Mouse (Mus musculus) retina, embryonic 14.5 days (tissue): Measurements from ENCODE around the gene Slc27a2.
"Not testable (repeated sequence)": the region's sequence is repeated elsewhere in the genome, so short reads cannot be mapped to it uniquely, and the experiment has no call there.

ENCODE experiments used
- DNase-seq: peaks from one replicate; pipeline ENCODE4 v3.0.0-alpha.2; 2015; ENCODE audit warnings: low spot score

Gene Slc27a2

DNA sequence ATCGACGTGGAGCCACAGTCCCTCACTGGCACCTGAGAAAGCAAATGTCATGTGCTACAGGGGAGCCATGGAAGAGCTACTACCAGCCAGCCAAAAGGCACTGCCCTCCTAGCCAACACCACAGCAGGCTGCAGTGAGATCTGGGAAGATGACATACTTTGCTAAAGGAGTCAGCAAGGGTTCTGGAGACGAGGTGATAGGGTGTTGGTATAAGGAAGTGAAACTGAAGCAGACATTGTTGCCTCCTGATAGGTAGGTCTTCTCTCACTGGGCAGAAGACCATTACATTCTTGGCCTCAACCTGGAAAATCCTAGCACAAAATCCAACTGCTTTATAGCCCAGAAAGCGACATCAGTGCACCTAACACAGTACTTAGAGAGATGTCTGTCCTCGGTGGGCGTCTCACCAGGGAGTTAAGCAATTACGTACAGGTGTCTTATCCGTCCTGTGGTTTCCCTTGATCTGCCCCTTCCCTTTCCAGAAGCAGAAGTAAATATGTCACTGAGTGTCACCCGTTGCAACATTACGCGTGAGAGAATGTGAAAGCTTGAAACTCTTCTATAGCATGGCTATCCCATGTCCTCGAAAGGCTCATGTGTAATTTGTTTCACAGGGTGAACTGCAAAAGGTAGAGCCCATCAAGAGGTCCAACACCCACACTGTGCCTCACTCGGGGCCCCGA, 49.9 kb downstream of the Slc27a2 start:
- DNase-seq: no peak

DNA sequence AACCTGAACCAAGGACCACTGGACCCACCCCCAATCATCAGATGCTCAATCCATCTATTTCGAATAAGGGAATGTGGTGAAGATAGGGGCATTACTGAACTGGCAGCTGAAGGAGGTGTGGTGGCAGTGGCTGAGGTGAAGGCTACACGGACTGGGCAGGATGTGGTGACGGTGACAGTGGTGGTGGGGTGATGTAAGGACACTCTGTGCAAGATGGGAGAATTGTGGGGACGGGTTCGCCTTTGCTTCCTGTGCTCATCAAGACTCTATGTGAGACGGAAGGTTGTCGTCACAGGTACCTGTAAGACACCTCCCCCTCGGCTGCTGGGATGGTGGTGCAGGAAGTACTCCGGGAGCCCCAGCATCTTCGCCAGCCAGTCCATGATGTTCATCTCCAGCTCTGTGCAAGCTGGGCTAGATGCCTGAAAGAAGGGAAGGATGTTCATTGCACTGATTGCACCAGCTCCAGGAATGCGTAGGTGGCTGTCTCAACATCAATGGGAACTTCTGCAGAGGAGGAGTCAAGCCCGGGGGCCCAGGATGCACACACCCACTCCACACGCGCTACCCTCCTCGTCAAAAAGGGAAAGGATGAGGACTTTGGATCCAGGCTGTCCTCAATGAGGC, 54.0 kb downstream of the Slc27a2 start:
- no peak for DNase-seq

DNA sequence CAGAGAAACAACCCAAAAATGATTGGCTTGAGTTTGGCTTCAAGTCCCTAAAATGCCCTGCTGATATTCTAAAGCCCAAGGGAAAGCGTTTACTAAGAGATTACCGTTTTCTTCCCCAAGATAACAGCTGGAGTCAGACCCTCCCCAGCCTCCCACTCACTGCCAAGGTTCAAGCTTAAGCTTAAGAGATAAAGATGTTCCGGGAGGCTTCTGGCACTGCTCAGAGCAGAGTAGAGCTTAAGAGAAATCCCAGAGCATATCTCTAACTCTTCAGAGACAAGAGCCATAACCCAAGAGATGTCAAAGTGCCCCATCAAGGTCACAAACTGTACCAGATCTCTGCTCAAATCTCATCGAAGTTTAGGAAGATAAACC, 54.5 kb downstream of the Slc27a2 start:
- DNase-seq: no peak

DNA sequence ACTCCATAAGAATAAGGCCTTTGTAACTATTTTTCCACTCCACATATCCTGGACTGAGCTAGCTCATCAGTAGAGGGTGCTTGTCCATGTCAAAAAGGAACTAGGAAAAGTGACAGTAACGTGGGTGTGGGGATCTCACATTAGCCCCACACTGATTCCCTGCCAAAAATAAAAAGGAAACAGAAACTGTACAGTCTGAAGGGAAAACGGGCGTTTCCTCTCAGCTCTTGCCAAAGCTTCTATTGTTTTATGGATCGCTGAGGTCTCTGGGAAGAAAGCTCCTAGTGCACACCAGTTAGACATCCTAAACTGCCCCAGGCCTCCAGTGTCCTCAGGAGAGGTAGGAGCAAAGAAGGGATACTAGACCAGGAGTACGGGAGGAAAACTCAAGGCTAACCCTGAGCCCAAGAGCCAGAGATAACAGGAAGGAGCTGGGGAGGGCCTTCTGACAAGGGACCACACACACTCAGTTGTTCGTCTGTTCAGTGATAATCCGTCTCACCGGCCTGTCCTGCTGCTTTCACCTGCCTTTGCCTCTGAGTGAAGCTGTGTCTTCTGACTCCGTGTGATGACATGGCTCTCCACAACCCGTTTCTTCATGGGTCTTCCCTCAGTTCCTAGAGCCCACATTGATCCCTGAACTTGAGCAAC, 55.5 kb downstream of the Slc27a2 start:
- no peak for DNase-seq

DNA sequence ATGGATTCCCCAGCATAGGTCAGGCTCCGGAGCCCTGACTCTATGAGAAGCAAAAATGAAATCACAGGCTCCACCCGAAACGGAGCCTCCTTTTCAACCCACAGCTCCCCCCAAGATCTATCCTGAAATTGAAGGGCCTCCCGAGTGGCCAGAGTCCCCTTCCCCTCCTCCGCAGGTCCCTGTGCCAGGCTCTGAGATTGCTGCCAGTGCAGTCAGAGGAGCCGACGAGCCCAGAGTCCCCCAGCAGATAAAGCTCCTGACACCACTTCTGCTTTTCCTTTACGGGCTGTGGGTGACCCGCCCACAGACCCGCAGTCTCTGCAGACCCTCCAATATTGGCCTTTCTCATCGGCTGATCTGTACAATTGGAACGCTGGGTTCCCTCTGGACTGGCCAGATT, 57.4 kb downstream of the Slc27a2 start:
- not testable (repeated sequence) for DNase-seq

DNA sequence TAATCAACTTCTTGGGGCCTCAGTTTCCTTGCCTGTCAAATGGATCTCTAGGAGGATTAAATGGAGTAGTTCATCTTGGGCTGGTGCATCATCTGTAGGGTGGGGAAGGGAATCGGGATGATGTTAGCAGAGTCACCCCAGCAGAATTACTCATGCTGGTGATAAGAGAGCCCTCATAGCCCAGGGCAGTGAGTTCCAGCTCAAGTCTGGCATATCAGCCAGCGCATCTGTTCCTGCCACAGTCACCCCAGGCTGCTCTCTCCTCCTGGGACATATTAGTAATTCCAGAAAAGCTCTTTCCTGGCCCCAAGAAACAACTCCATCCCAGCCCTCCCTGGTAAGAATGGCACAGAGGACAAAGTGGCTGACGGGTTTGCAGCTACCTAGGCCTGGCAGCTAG, 63.1 kb downstream of the Slc27a2 start:
- no peak for DNase-seq

DNA sequence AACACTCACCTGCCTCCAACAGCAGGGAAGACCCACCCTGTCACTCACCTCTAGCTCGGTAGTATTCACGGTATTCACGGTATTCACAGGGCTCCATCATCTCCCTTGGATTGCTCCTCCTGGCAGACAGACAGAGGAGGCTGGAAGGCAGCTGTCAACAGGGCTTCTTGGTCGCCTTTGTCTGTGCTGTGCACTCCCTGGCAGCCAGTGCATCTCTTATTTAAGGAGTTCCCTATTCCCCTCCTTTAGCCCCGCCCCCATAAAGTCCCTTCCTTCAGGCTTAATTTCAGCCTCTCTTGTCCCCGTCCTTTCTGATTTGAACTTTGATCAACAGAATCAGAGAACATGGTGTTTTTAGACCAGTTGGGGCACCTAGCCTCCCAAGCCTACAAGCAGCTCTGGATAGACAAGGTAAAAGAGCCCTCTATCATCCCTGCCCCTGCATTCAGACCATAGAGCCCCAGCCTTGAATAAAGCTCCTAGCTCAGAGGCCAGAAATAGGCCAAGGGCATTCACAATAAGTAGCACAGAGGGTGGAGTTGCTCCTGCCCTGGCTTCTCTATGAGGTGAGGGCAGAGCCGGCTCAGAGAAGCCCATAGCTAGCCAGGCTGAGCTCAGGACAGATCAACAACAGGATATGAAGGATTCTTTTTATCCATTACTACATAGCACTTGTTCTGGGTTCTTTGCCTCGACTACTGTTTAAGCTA, 66.4 kb downstream of the Slc27a2 start:
- peak; percentile 15 for DNase-seq

DNA sequence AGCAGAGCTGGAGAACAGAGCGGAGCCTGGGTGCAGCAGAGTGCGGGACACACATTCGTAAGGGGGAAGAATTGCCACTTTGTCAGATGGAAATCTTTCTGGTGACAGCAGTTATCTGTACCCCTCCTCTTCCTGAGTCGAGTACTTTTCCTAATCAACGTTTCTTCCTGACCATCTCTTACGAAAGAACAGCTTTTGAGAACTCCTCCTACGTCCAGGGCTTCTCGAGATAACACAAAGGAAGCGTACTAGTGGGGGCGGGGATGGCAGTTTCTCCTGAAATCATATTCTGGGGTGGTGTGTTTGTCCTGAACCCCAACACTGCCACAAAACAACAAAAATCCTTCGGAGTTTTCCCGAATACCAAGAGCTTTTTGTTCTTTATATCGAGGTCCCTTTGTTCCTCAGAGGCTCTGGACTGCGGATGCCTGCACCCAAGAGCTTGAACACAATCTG, 67.1 kb downstream of the Slc27a2 start, which contains the start of gene Hdc:
Hdc (minus strand) TSS at position 51 of the 456 bp plus-strand sequence.
- DNase-seq: no peak

DNA sequence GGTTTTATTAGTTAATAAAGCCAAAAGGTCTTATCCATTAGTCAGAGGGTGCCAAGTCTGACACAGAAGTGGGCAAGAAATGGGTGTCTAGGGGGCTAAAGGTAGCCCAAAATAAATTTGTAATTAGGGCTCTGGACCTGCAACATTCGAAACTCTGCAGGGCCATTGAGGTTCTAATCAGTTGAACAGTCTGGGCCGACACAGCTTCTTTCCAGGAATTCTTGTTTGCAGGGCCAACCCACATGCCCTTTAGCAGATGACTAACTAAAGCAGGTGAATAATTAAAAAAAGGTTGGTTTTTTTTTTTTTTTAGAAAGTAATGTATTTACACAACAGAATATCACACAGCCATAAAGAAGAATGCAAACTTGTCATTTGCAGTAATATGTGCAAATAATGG, 70.2 kb downstream of the Slc27a2 start:
- DNase-seq: no peak

DNA sequence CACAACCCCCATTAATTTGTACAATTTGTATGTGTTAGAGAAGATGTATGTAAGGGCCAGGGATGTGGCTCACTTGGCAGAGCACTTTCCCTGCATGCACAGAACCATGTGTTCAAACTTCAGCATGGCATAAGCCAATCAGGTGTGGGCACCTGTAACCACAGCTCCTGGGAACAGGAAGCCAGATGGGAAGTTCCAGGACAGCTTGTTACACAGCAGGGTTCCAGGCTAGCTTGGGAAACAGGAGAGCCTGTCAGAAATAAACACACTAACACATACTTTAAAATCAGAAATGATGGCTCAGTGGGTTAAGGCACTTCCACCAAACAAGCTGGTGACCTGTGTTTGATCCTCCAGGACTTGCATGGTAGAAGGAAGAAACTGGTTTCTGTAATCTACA, 70.9 kb downstream of the Slc27a2 start:
- DNase-seq: no peak

DNA sequence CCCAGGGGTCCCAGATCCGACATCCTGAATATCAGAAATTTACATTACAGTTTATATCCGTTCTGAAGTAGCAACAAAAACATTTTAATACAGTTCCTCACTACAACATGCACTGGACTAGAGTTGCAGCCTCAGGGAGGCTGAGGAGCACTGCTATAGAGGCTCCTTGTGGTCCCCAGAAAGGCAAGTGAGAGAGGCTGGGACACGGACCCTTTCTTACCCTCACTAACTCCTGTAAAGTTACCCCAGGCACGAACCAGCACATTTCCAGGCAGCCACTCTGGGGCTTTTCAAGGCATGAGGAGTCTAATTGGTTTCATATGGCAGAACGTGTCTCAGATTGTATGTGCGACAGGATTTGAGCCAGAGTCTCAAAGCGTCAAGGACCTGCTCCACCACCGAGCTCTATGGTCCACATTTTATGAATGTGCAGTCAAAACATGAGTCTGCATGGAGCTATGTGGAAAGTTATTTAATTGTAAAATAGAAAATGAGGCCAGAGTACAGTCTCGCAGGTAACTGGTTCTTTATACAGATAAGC, 76.3 kb downstream of the Slc27a2 start:
- no peak for DNase-seq

DNA sequence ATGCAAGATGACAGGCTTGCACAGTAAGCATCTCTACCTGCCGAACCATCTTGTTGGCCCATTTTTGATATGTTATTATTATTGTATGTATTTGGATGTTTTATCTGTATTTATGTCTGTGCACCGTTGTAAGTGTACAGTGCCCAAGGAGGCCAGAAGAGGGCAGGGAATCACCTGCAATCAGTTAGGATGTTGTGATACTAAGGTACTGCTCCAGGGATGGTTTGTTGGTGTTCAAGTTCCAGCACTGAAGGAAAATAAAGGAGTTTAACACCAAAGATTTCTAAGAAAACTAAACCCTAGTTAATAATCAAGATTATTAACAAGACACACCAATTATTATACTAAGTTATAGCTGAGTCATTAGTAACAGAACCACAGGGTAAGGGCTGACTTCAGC, 81.0 kb downstream of the Slc27a2 start:
- DNase-seq: no peak

DNA sequence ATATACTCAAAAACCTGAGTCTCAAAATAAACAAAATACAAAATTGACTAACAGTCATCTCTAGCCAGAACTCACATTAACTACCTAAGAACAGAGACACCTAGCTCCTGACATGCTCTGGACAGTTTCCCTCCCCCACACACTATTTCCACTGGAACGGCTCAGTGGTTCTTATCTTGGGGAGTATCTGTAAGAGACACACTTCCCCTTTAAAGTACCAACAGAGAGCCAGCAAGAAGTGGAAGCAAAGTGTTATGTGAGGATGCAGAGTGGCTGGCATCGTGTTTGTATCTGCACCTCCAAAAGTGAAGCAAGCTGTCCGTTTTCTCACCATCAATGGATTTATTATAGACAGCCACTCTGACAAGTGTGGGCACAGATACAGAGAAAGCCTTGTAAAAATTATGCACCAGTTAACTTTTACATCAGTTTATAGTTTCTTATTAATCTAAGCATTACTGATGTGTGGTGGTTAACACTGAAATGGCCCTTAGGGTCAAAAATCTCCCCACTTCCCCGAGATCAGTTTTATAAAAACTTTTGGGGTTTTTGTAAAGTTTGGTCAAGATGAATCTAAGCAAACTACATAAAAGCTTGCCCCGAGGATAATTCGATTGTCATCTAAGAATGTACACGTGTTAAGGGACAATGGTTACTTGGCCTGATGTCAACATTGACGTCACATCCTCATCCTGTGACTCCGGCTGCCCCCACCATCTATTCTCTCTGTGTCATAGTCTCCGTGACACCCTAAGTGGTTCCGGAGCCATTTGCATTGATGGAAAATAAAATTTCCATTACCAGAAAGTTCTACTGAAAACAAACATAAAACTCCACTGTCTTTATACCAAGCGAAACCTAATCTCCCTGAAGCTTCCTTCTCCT, 84.0 kb downstream of the Slc27a2 start:
- no peak for DNase-seq
